Mouse (Mus musculus): Measurements from ENCODE around the gene Nom1.

The Nom1 gene

DNA sequence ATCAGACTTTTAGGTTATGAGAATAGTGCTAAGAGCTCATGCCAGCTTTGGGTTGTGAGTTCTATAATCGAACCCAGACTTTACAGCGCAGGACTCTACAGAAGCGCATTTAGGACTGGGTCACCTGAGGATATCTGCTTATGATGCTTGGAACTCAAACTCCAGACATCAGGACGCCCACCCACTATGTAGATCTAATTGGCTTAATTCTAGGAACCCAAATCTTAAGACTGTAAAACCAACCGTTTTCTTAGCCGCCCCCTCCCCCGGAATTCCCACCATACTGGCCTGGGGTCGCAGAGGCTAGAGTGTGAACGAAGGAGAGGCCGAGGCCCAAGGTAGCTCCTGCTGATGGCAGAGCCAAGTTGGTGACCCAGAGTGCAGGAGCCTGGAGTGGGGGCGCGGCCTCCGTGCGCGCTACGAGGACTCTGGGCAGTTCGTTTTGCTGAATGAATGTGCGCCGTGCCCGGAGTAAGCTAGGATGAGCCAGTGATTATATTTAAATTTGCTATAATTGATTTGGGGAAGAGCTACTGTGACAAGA is 36.5 kb downstream of the Nom1 start:
- no peak for DNase-seq (ENCODE audit: low spot score)

DNA sequence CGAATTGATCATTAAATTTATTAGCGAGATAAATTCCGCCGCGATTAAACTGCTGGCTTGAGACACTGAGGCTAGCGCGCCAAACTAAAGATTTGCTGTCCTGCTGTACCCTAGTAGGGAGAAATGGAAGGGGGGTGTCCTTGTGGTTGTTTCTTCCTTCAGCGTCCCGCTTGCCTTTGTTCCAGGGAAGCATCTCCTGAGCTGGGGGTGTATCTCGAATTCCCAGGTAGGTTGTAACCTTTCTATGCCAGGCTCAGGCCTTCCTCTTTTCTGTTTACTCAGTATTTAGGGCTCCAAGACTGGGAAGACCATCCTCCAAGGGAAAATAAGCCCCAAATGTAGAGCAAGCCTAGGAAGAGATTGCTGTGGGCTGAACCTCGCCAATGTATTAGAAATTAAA is 36.9 kb downstream of the Nom1 start:
- DNase-seq (ENCODE audit: low spot score): no peak

GRCm38 (mm10) chr5:29471855-29472665 is 37.6 kb downstream of the Nom1 start:
- DNase-seq (ENCODE audit: low spot score): no peak

DNA sequence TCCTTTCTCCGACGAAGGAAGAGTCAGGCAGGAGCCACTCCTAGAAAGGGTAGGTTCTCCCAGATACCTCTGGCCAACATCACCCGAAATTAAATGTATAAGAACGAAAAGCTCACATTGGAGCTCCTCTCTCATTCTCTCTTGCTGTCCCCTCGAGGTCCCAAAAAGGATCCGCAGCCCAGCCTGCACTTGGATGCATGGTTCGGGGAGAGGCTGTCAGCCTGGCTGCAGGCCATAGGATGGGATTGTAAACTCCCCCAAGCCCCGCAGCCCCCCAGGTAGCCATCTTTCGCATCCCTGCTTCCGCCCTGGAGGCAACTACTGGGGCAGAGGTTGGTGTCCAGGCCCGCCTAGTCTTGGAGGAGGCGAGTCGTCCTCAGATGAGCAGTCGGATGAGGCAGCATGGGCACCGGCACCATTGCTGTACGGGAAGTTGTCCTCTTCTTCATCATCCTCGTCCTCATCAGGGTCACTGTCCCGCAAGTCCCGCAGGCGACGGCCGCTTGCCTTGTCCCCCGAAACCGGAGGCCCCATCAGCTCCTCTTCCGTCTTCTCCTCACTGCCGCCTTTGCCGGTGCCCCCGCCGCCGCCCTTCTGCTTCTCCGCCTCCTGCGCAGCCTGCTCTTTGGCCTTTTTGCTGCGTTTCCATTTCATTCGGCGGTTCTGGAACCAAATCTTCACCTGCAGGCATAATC is 39.2 kb downstream of the Nom1 start:
- DNase-seq (ENCODE audit: low spot score): no peak

DNA sequence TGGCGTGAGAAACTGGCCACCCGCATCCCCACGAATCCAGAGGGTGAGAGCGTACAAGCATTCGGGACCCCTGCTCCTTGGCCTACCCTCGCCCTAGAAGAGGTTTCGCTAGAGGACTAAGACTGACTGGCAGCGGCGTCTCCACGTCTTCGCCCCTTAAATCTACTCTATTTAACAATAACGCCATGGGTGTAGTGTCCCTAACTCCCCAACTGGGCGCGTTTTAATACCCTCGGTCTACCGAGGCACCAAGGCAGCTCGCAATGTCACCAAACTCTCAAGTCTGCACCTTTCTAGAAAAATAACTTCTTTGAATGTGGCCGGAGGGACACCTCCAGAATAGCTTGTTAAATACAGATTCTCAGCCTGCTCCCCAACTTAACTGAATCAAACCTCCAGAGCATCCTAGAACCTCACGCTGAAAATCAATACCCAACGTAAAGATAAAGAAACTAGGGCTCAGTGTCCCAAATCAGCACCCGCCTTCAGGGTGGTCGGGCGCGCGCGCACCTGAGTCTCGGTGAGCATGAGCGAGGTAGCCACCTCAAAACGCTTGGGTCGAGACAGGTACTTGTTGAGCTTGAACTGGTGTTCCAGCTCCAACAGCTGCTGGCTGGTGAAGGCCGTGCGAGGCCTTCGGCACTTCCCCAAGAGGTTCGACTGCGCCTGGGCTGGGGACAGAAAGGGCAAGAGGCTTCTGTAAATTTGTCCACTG is 39.9 kb downstream of the Nom1 start:
- no peak for DNase-seq (ENCODE audit: low spot score)

DNA sequence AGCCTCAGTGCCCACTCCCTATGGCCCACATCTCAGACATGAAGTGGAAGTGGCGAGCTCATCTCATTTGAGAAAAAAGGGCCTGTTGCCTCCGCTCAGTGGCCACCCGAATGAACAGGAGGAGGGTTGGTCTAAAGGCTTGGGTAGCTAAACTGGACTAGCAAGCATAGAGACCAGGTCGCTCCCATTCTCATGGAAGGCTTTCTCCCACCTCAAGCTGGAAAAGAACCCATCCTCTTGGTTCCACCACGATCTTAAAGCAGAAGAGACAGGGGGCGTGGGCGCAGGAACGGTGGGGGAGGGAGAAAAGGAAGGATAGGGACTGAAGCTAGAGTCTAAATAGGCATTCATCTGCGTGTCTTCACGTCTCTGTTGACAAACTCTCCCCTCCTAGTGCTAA is 40.6 kb downstream of the Nom1 start:
- DNase-seq (ENCODE audit: low spot score): no peak

- DNase-seq (ENCODE audit: low spot score): no peak
Observed at GRCm38 (mm10) chr5:29475556-29475955, 41.1 kb downstream of the Nom1 start.

DNA sequence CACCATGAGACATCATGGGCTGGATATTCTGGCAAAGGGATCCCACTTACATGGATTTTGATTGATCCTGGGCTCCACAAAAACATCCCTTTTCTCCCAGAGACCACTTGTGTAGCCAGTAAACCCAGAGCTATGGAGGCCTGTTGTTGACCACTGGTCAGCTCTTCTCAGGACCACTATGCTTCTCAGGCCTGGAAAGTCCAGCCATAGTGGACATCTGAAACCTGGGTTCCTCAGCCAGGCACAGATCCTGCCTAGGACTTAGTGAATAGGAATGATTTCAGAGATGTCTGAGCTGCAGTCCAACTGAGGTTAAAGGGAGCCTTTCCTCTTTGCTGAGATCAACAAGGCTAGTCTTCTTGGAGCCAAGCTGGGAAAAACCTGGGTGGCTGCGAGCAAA is 41.6 kb downstream of the Nom1 start:
- no peak for DNase-seq (ENCODE audit: low spot score)

DNA sequence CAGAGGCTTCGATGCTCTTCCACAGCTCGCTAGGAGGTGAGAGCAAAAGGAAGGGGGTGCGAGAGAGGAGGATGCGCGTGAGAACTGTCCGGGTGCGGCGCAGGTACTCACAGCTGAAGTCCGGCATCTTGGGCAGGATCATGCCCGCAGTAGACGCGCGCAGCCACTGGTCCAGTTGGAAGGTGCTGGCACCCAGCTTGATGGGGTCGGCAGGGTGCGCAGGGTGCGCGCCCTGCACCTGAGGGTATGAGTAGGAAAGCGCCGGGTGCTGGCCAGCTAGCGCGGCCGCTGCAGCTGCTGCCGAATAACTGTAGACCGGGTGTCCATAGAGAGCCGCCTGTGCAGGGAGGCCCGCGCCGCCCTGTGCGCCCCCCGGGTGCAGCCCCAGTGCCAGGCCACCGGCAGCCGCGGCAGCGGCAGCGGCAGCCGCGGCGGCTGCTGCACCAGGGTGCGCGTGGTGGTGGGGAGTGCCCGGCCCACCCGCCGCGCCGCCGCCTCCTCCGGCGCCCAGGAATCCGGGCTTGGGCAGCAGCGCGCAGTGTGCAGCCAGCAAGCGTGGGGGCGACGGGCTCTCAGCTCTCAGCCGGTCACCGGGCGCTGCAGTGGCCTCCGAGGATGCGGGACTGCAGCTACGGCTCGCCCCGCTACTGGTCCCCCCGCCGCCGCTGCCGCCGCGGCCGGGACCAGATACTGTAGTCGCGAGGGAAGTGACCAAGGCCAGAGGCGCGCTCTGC is 43.2 kb downstream of the Nom1 start:
- DNase-seq (ENCODE audit: low spot score): no peak

GRCm38 (mm10) chr5:29478208-29479197 is 44.0 kb downstream of the Nom1 start, which contains the start of gene Mnx1:
Mnx1 (minus strand) TSS chr5:29478470.
- DNase-seq (ENCODE audit: low spot score): no peak

DNA sequence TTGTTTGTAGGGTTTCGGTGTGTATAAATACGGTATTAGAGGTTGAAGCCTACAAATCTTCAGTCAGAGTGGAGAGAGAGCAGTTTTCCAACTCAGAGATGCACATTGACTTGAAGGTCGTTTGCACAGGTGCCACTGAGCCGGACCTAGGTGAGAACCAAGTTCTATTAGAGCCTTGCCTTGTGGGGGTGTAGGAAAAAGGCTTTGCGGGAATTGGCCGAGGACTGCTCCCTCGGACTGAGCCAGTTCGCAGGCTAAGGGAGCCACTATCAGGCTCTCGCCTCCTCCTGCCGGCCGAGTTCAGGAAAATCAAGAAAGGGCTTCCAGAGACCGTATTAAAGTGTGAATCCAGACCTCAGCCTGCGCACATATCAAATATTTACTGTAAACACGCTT is 44.7 kb downstream of the Nom1 start:
- DNase-seq (ENCODE audit: low spot score): no peak

- DNase-seq (ENCODE audit: low spot score): no peak
Observed at GRCm38 (mm10) chr5:29483801-29484200, 49.3 kb downstream of the Nom1 start.

DNA sequence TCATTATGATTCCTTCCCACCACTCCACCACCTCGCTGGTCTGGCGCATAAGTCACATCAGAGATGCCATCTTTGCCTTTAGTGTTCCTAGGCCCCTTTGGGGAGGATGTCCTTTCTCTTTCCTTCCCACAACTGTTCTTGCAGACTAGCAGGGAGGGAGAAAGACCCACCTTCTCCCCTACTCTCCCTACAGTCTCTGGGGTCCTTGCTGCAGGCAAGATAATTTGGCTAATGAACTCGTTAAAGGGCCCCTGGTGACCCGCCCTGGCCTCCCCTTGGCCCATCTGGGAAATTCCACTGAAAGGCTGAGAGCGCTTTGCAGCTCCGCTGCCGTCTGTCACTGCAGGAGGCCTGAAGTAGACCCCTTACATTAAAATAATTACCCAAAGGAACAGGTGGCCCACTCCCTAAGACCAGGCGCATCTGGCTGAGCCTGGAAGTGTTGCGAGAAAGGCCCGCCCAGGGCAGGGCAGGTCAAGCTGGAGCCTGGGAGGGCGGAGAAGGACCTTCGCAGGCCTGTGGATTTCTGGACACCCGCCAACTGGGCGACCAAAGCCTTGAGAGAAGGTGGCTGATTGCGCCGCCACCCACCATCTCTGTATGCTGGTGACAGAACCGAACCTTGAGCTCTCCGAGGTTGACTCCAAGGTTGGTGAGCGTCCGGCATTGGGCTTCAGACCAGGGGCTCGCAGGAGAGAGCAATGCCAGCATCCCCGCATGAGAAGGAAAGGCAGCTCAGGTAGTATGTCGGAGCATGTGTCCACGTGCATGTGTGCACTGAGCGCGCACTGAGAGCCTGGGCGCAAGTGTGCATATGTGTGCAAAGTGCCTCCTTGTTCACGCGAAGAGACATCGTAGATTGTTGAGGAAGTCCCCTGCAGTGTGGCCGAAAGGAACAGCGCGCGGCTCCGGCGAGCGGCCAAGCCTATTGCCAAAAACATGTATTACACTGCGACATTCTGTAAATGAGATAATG is 50.8 kb downstream of the Nom1 start:
- no peak for DNase-seq (ENCODE audit: low spot score)

DNA sequence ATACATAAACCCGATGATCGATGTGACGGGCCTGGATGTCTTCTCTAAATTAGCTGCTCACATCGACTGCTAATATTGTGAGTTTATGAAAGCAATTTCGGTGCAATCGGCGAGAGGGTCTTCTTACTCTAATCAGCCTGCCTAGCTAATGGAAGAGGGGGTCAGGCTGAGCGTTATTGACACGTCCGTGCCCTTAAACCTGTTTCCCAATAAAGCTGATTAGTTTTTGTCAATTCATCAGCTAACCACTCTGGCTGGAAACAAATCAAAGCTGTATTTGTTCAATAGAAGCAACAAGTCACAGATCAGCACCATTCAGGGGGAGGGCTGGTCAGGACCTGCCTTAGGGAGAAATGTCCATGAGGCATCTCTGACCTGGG is 51.5 kb downstream of the Nom1 start:
- no peak for DNase-seq (ENCODE audit: low spot score)

- no peak for DNase-seq (ENCODE audit: low spot score)
Observed at GRCm38 (mm10) chr5:29487321-29487720, 52.9 kb downstream of the Nom1 start.

DNA sequence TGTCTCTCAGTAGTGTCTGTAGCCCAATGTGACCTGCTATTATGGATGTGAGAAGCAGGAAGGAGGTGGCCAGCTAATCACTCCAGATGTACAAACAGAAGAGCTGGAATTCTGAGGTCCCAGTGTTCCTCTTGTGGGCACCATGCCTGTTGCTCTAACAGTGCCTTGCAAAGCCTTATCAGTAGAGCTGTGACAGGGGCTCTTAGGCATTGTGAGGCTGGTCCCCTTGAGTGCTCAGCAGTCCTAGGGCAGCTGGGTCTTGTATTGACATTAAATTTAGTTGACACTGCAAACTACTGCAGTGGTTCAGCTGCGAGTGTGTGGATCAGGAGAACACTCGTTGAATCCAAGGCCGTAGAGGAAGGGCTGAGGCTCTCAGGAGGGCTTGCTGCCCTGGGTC is 72.5 kb downstream of the Nom1 start:
- DNase-seq (ENCODE audit: low spot score): no peak
